Mouse (Mus musculus) liver, postnatal 0 days (tissue): Measurements from ENCODE around the gene Slc17a8. TPM values are rescaled to one million over a fixed set of nuclear protein-coding genes. Genes with fewer than 3 reads are reported as not detected.
"Not testable (repeated sequence)": the region's sequence is repeated elsewhere in the genome, so short reads cannot be mapped to it uniquely, and the experiment has no call there.

Experiments
- ATAC-seq: fragments of 200-750 bp; cut with Nextera tagmentation; 2 replicates; pipeline ENCODE4 v1.8.0; 2017; ENCODE audit warnings: mild to moderate bottlenecking, moderate library complexity
- DNase-seq: peaks from one replicate; pipeline ENCODE4 v3.0.0-alpha.2; 2016
- H3K27ac ChIP-seq: fragments of 300-500 bp; sonication (generic); 2 replicates; pipeline ENCODE4 v1.5.1; 2014; ENCODE audit warnings: antibody characterized with exemption, moderate library complexity, mild to moderate bottlenecking, low read depth
- H3K27me3 ChIP-seq: fragments of 300-500 bp; sonication (generic); 2 replicates; pipeline ENCODE4 v1.6.1; 2014; ENCODE audit warnings: low read length, control low read depth, mixed read lengths; ENCODE audit not compliant: insufficient read depth
- H3K36me3 ChIP-seq: fragments of 300-500 bp; sonication (generic); replicated peaks from 2 replicates; pipeline ENCODE4 v1.6.1; 2014; ENCODE audit warnings: mild to moderate bottlenecking, control low read depth, low read length, moderate library complexity, mixed read lengths; ENCODE audit not compliant: insufficient read depth
- H3K4me1 ChIP-seq: fragments of 300-500 bp; sonication (generic); 2 replicates; pipeline ENCODE4 v1.6.1; 2014; ENCODE audit warnings: antibody characterized with exemption, mild to moderate bottlenecking, control low read depth; ENCODE audit not compliant: insufficient read depth
- H3K4me2 ChIP-seq: fragments of 300-500 bp; sonication (generic); 2 replicates; pipeline ENCODE4 v1.6.1; 2014; ENCODE audit warnings: low read depth, mild to moderate bottlenecking, low read length, moderate library complexity, mixed read lengths
- H3K4me3 ChIP-seq: fragments of 300-500 bp; sonication (generic); 2 replicates; pipeline ENCODE4 v1.5.1; 2014; ENCODE audit warnings: low read depth, low read length
- H3K9ac ChIP-seq: fragments of 300-500 bp; sonication (generic); replicated peaks from 2 replicates; pipeline ENCODE4 v1.6.1; 2014; ENCODE audit warnings: mild to moderate bottlenecking, moderate library complexity
- H3K9me3 ChIP-seq: fragments of 300-500 bp; sonication (generic); 2 replicates; pipeline ENCODE4 v1.6.1; 2016; ENCODE audit warnings: mild to moderate bottlenecking, control low read depth, low read length, mixed read lengths
- CTCF ChIP-seq: sonication (generic); IDR thresholded peaks from 2 replicates; pipeline ENCODE4 v1.5.1; 2016; ENCODE audit warnings: antibody characterized with exemption, low read depth
- EP300 ChIP-seq: IDR thresholded peaks from 2 replicates; pipeline ENCODE4 v1.6.1; 2016; ENCODE audit warnings: antibody characterized with exemption, low read depth, mild to moderate bottlenecking
- WGBS: fragments of 180-500 bp; shearing (Covaris S2); extraction: QIAGEN DNeasy Blood & Tissue Kit; methylation state at CpG from one replicate; pipeline ENCODE4 v1.1.7; 2014; ENCODE audit not compliant: insufficient replicate concordance; 5-methylcytosine and 5-hydroxymethylcytosine counted together
- polyA plus RNA-seq: library from polyadenylated mRNA; unstranded; fragments of >200 nt; fragmentation: Nextera tagmentation; extraction: Ambion mirVana; gene quantifications from 2 replicates; pipeline ENCODE4 v1.2.1, GENCODE M21; 2015

The Slc17a8 gene
- polyA plus RNA-seq, 1 experiment from 2014 or later: 0.11 TPM

DNA sequence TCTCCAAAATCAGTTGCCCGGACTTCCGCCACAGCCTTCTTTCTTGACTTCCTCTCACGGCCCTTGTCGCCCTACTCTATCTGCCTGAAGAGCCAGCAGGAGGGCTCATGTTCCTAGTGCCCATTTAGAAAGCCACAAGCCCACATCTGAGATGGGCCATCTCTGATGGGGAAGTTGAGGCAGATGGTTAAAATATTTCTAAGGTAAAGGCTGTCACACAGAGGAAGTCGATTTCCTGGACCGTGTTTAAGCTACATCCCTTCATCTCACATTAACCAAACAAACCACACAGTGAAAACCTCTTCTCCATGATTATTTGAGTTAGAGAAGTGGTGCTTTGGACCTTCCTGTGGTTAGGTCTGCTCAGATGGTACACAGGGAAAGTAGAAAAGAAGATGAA lies 58.9 kb downstream of the Slc17a8 start:
- no peak overlapping the region for H3K4me2 ChIP-seq
- H3K27ac ChIP-seq: no peak overlapping the region
- H3K36me3 ChIP-seq: no peaks in the 10 kb centered on the region
- no peak overlapping the region for H3K4me3 ChIP-seq
- H3K4me1 ChIP-seq: 0 out of 2 replicates have a peak, but pooled peaks cover 5% of the 10 kb centered on the region
- no peak overlapping the region for H3K9ac ChIP-seq
- TF ChIP-seq CTCF (no peak), EP300 (no peak)
- DNase-seq: no peak
- ATAC-seq: no peak
- 33% methylated on average over 6 of the region's 6 CpGs for WGBS
- no peaks in the 10 kb centered on the region for H3K9me3 ChIP-seq
- H3K27me3 ChIP-seq: no peaks in the 10 kb centered on the region

GRCm38 (mm10) chr10:89559351-89559750 lies 61.7 kb downstream of the Slc17a8 start:
- DNase-seq (no peak), ATAC-seq (no peak)
- 65% methylated on average over 3 of the region's 3 CpGs for WGBS
- TF ChIP-seq CTCF (no peak), EP300 (no peak)
- H3K36me3 ChIP-seq: no peaks in the 10 kb centered on the region
- H3K27me3 ChIP-seq: no peaks in the 10 kb centered on the region
- H3K4me2 ChIP-seq: no peak overlapping the region
- no peak overlapping the region for H3K9ac ChIP-seq
- no peaks in the 10 kb centered on the region for H3K9me3 ChIP-seq
- no peak overlapping the region for H3K27ac ChIP-seq
- H3K4me1 ChIP-seq: 0 out of 2 replicates have a peak, but pooled peaks cover under 1% of the 10 kb centered on the region
- no peak overlapping the region for H3K4me3 ChIP-seq

GRCm38 (mm10) chr10:89554885-89555284 lies 66.2 kb downstream of the Slc17a8 start:
- not testable (repeated sequence) for DNase-seq, ATAC-seq, H3K36me3 ChIP-seq, H3K9ac ChIP-seq, H3K9me3 ChIP-seq, H3K4me1 ChIP-seq, H3K4me2 ChIP-seq, H3K27ac ChIP-seq, H3K4me3 ChIP-seq, H3K27me3 ChIP-seq
- WGBS: 81% methylated on average over 12 of the region's 13 CpGs

GRCm38 (mm10) chr10:89553855-89554254 lies 67.2 kb downstream of the Slc17a8 start:
- not testable (repeated sequence) for H3K4me2 ChIP-seq, H3K27me3 ChIP-seq, H3K9me3 ChIP-seq, DNase-seq, H3K27ac ChIP-seq, H3K4me3 ChIP-seq, H3K9ac ChIP-seq, H3K4me1 ChIP-seq, ATAC-seq, H3K36me3 ChIP-seq
- 74% methylated on average over 7 of the region's 7 CpGs for WGBS

DNA sequence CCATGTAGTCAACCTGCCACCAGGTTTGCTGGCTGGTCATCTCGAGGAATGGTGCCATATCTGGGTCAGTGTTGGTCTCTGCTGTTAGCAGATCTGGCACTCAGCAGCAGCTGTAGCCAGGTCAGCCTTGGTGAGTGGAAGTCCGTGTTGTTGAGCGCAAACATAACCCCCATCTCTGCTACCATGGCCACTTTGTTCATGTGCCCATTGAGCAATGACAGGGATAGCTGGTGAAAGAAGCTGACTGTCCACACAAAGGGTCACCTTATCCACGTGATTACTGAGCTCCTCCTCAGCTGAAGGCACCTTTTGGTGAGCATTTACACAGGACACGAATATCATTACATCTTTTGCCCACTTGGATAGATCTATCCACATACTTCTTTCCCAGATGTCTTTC lies 68.0 kb downstream of the Slc17a8 start:
- H3K4me2 ChIP-seq: no peak overlapping the region
- H3K27ac ChIP-seq: no peak overlapping the region
- DNase-seq: no peak
- H3K4me3 ChIP-seq: no peak overlapping the region
- H3K27me3 ChIP-seq: no peaks in the 10 kb centered on the region
- ATAC-seq: peak; percentile 66
- no peak for TF ChIP-seq EP300
- no peak for TF ChIP-seq CTCF
- WGBS: 66% methylated on average over 5 of the region's 5 CpGs
- H3K9me3 ChIP-seq: no peaks in the 10 kb centered on the region
- H3K9ac ChIP-seq: no peak overlapping the region
- no peaks in the 10 kb centered on the region for H3K4me1 ChIP-seq
- no peaks in the 10 kb centered on the region for H3K36me3 ChIP-seq

DNA sequence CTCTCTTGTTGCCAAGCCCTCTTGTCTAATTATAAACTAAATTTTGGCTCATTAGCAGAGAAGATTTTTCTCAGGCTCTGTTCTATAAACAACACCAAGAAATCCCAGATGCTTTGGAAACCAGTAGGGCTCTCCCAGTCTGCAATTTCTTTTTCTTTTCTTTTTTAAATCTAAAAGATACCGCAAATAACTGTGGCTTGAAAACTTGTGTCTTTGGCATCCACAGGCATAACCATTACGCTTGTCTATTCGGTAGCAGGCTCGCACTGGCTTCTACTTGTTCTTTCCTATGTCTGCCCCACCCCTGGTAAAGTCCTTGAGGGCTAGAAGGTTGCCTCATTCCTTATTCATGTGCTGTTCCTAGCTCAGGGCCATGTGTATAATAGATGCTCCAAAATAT lies 69.4 kb downstream of the Slc17a8 start:
- no peaks in the 10 kb centered on the region for H3K9me3 ChIP-seq
- TF ChIP-seq EP300 (no peak), CTCF (no peak)
- DNase-seq (no peak), ATAC-seq (no peak)
- H3K4me3 ChIP-seq: no peak overlapping the region
- no peaks in the 10 kb centered on the region for H3K36me3 ChIP-seq
- no peak overlapping the region for H3K27ac ChIP-seq
- H3K4me2 ChIP-seq: no peak overlapping the region
- 88% methylated on average over 4 of the region's 4 CpGs for WGBS
- H3K9ac ChIP-seq: no peak overlapping the region
- no peaks in the 10 kb centered on the region for H3K27me3 ChIP-seq
- H3K4me1 ChIP-seq: no peaks in the 10 kb centered on the region

DNA sequence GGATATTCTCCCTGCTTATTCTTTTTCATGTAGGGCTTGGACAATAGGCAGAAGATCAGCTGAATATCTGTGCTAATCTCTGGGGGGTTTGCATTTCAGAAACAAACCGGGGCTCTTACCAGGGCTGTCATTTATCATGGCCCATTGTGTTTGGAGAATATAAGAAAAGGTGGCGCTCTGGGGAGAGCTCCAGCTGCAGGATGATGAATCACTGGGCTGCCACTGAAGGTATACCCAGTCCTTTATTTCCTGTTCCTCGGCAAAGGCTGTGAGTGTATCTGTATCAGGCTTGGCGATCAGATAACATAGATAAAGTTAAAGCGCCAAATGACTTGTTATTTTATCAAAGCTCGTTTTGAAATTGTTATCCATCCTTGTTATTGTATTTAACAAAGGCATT lies 73.0 kb downstream of the Slc17a8 start:
- Histone ChIP-seq H3K4me1 (no peaks in the 10 kb centered on the region), H3K4me3 (no peak overlapping the region), H3K4me2 (no peak overlapping the region), H3K27me3 (no peaks in the 10 kb centered on the region), H3K27ac (no peak overlapping the region), H3K9ac (no peak overlapping the region), H3K9me3 (no peaks in the 10 kb centered on the region), H3K36me3 (no peaks in the 10 kb centered on the region)
- TF ChIP-seq EP300 (no peak), CTCF (no peak)
- DNase-seq: no peak
- no peak for ATAC-seq
- 40% methylated on average over 6 of the region's 6 CpGs for whole genome bisulfite sequencing
